Mouse (Mus musculus) ovary, postnatal 10 days (tissue): ENCODE results near the gene Pdss1.
"Not testable (repeated sequence)": the region's sequence is repeated elsewhere in the genome, so short reads cannot be mapped to it uniquely, and the experiment has no call there.

Source experiments
- DNase-seq: peaks from one replicate; pipeline ENCODE4 v3.0.0; 2022; ENCODE audit warnings: low spot score

Gene Pdss1

GRCm38 (mm10) chr2:22895282-22896273, at the start of gene Pdss1:
Gene Pdss1 (plus strand): TSS chr2:22895522.
- DNase-seq: peak; percentile 70

- DNase-seq: no peak
Observed at GRCm38 (mm10) chr2:22851900-22852299, 43.4 kb upstream of the Pdss1 start.

DNA sequence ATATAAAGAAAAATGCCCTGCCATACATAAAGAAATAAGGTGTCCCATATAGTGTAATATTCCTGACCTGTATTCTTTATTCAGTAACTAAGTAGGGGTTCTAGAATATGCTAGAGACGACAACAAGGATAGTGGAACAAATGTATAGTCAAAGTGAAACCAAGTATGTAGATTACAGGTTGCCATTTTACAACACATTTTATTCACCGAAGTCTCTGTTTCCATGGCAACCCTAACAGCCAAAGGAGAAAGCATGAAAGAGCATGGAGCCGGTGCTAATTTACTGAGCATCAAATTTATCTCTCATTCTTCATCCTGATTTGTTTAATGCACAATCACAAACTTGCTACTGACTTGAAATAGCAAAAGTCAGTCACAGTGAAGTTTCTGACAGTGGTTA, 37.8 kb upstream of the Pdss1 start:
- no peak for DNase-seq

GRCm38 (mm10) chr2:22862194-22862593, 33.1 kb upstream of the Pdss1 start:
- DNase-seq: no peak

GRCm38 (mm10) chr2:22864394-22865037, 30.8 kb upstream of the Pdss1 start:
- DNase-seq: peak; percentile 35

DNA sequence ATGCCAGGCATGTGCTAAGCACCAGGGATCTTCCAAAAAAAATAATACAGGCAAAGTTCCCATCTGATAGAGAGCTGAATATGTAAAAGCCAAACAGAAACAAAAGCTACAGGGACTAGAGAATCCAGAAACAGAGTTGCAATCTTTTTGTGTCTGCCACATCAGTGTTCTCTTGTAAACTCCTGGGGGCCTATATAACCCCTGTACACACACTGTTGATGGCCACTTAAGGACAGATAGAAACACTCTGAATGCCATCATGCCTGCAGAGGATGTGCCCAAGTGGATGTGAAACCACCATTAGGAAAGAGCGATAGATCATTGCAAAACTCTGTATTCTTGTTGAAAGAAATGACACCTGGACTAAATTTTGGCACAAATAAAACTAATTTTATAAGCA, 29.5 kb upstream of the Pdss1 start:
- no peak for DNase-seq

DNA sequence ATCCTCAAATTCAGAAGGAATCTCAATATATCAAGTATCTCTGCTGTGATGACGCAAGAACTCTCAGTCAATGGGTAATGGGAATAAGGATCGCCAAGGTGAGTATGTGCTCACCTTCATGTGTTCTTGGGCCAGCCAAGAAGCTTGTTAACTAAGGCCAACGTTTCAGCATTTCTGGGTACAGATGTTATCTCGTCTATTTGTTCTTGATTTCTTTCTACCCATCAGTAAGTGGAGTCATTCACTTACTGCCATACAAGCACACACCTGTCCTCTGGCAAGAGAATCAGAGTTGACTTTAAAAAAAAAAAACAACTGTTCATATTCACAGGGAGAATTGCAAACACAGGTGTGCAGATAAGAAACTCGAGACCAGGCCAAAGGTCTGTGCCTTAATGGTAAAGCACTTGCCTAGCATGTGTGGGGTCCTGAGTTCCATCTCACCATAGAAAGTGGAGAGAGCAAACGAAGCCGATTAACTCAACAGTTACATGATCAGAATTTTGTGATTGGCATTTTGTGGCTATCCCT, 28.4 kb upstream of the Pdss1 start:
- no peak for DNase-seq

- DNase-seq: no peak
Observed at GRCm38 (mm10) chr2:22873159-22873558, 22.2 kb upstream of the Pdss1 start.

GRCm38 (mm10) chr2:22874628-22875027, 20.7 kb upstream of the Pdss1 start:
- no peak for DNase-seq

- no peak for DNase-seq
Observed at GRCm38 (mm10) chr2:22876614-22877013, 18.7 kb upstream of the Pdss1 start.

DNA sequence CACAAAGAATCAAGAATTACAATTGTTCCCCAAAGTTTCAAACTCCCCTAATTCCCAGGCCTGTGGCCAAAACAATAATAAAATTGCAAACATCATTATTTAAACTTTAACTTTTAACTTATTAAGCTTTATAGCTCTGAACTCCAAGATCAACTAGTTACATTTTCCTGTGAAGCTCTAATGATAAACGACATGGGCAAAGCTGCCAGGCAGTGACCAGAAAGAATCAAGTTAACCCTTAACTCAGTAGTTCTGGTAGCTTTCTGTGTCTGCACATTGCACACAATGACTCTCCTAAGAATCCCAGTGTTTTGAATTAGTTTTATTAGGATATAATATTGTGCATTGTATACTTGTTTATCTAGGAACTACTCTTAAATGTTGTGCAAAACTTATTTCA, 16.5 kb upstream of the Pdss1 start:
- no peak for DNase-seq

DNA sequence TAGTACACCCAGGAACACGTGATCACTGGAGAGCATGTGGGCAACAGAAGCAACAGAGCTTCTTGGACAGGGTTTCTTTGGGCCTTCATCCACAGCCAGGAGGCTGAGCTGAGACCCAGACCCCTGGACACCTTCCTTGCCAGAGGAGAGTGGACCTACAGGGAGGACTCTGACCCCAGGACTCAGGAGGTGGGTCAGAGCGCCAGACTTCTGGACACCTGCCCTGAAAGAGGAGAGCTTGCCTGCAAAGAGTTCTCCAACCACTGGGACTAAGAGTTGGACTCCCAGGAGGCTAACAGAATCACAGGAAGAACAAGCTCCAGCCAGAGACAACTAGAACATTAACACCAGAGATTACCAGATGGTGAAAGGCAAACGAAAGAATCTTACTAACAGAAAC, 14.6 kb upstream of the Pdss1 start:
- not testable (repeated sequence) for DNase-seq

DNA sequence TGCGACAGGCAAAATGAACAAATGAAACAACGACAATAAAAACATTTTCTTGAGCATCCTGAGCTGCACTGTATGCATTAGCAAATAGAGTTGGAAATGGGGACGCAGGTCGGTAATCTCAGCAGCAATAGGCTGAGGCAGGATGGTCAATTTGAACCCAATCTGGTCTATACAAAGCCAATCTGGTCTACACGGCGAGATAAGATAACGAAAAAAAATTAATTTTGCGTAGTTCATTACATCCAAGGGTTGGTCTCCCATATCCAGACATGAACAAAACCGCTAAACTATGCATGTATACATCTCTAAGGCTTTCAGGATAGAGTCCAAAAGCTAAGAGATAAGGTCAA, 415 bp upstream of the Pdss1 start:
- no peak for DNase-seq

- DNase-seq: no peak
Observed at GRCm38 (mm10) chr2:22903947-22904346, 8.6 kb downstream of the Pdss1 start.

DNA sequence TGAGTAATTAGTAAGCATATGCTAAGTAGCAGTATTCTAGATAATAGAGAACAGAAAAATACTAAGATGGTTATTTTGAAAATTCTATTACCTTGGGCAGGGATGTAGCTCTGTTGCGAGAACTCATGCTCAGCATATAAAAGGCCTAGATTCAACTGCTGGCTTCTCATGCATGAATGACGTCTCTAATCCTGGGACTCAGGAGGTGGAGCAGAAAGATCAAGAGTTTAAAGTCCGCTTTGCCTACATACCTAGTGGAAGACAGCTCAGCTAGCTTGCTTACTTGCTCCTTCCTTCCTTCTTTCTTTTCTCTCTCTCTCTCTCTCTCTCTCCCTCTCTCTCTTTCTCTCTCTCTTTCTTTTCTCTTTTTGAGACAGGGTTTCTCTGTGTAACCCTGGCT, 19.1 kb downstream of the Pdss1 start:
- no peak for DNase-seq

DNA sequence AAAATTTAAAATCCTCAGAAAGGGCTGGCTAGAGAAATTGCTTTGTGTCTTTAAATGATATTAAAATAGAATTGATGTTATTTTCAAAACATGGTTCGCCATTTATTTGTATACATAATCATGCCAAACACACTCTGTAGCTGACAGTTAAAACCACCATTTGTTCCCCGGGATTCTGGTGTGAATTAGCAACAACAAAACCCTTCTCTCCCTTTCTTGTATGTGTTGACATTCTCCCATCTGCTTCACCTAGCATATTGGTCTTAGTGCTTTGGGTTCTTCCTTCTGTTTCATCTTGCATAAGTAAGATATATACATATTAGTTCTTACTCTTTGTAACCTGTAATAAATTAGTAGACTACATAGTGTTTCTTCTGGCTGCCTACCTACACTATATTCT, 23.3 kb downstream of the Pdss1 start:
- no peak for DNase-seq

- DNase-seq: not testable (repeated sequence)
Observed at GRCm38 (mm10) chr2:22925911-22926310, 30.6 kb downstream of the Pdss1 start.

GRCm38 (mm10) chr2:22928259-22928658, 32.9 kb downstream of the Pdss1 start:
- no peak for DNase-seq

- DNase-seq: no peak
Observed at GRCm38 (mm10) chr2:22933556-22933955, 38.2 kb downstream of the Pdss1 start.

- no peak for DNase-seq
Observed at GRCm38 (mm10) chr2:22949956-22950355, 54.6 kb downstream of the Pdss1 start.

GRCm38 (mm10) chr2:22954278-22954677, 59.0 kb downstream of the Pdss1 start:
- no peak for DNase-seq

- DNase-seq: no peak
Observed at GRCm38 (mm10) chr2:22955914-22956313, 60.6 kb downstream of the Pdss1 start.

DNA sequence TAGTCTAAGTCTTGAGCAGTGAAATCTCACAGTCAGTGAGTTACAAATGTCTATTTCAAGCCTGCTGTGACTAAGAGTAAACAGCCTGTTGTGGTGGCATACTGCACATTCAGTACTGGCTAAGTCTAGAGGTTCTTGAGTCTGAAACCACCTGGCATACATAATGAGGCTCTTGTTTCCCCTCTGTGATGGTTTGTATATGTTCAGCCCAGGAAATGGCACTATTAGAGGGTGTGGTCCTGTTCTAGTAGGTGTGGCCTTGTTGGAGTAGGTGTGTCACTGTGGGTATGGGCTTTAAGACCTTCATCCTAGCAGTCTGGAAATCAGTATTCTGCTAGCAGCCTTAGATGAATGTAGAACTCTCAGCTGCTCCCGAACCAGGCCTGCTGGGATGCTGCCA, 62.1 kb downstream of the Pdss1 start:
- DNase-seq: no peak
